Mouse (Mus musculus) CH12.LX (cell line): Measurements from ENCODE around the gene Ercc6l2. TPM values are rescaled to one million over a fixed set of nuclear protein-coding genes. Genes with fewer than 3 reads are reported as not detected.

Source experiments
- DNase-seq: peaks from one replicate; pipeline ENCODE4 v3.0.0-alpha.2; 2013; ENCODE audit errors: extremely low read depth
- H3K27ac ChIP-seq: 2 replicates; pipeline ENCODE4 v1.5.1; 2012; ENCODE audit warnings: low read depth, mild to moderate bottlenecking, control low read depth, moderate library complexity; ENCODE audit not compliant: insufficient read depth
- H3K27me3 ChIP-seq: replicated peaks from 2 replicates; pipeline ENCODE3; 2012; ENCODE audit warnings: inconsistent platforms
- H3K36me3 ChIP-seq, 2 experiments: replicated peaks in 1 of 2; 2 replicates each; pipeline versions ENCODE3 to v1.6.1; 2012; ENCODE audit warnings: inconsistent platforms in 1 of 2, low read length in 1 of 2, mild to moderate bottlenecking in 1 of 2, mixed read lengths in 1 of 2, moderate library complexity in 1 of 2; ENCODE audit not compliant: control insufficient read depth in 1 of 2, insufficient read depth in 1 of 2
- H3K4me1 ChIP-seq, 2 experiments: 2 replicates each; pipeline ENCODE4 v1.6.1; 2012; ENCODE audit warnings: inconsistent platforms in 1 of 2, moderate library complexity in 1 of 2; ENCODE audit not compliant: insufficient read depth in 2 of 2, control insufficient read depth in 1 of 2
- H3K4me2 ChIP-seq: 2 replicates; pipeline ENCODE4 v1.6.1; 2012; ENCODE audit warnings: low read depth, mild to moderate bottlenecking, control low read depth; ENCODE audit not compliant: poor library complexity, insufficient read depth, severe bottlenecking
- H3K4me3 ChIP-seq, 3 experiments: fragments of 150-350 bp in 1 of 3; sonication (generic) in 1 of 3; replicated peaks in 1 of 3; 2 replicates each; pipeline versions ENCODE3 to v1.5.1; 2011 to 2012; ENCODE audit warnings: low read depth in 2 of 3, low read length in 2 of 3, mild to moderate bottlenecking in 2 of 3, moderate library complexity in 2 of 3, control low read depth in 1 of 3, improper control_type of control experiment in 1 of 3, inconsistent platforms in 1 of 3, mixed read lengths in 1 of 3; ENCODE audit not compliant: poor library complexity in 1 of 3
- H3K79me2 ChIP-seq: replicated peaks from 2 replicates; pipeline ENCODE4 v1.6.1; 2012; ENCODE audit warnings: mild to moderate bottlenecking, moderate library complexity; ENCODE audit not compliant: control insufficient read depth, poor library complexity, insufficient read depth, severe bottlenecking; ENCODE audit errors: extremely low read depth
- H3K9ac ChIP-seq: 2 replicates; pipeline ENCODE4 v1.6.1; 2012; ENCODE audit warnings: low read depth, mild to moderate bottlenecking, control low read depth, moderate library complexity; ENCODE audit not compliant: insufficient read depth
- H3K9me3 ChIP-seq: replicated peaks from 2 replicates; pipeline ENCODE3; 2012; ENCODE audit warnings: low read length, inconsistent platforms, mixed read lengths
- CHD2 ChIP-seq: IDR thresholded peaks from 2 replicates; pipeline ENCODE4 v1.6.1; 2011; ENCODE audit warnings: low read length, improper control_type of control experiment
- GABPA ChIP-seq: IDR thresholded peaks from 2 replicates; pipeline ENCODE4 v1.6.1; 2012; ENCODE audit warnings: low read depth, low read length, improper control_type of control experiment, inconsistent platforms; ENCODE audit not compliant: insufficient replicate concordance
- JUN ChIP-seq: IDR thresholded peaks from 2 replicates; pipeline ENCODE4 v1.6.1; 2011; ENCODE audit warnings: low read depth, mild to moderate bottlenecking, low read length, improper control_type of control experiment, moderate library complexity; ENCODE audit not compliant: insufficient read depth
- MAFK ChIP-seq: IDR thresholded peaks from 2 replicates; pipeline ENCODE4 v1.6.1; 2011; ENCODE audit warnings: low read length, improper control_type of control experiment; ENCODE audit not compliant: insufficient replicate concordance
- MAX ChIP-seq: IDR thresholded peaks from 2 replicates; pipeline ENCODE4 v1.6.1; 2011; ENCODE audit warnings: low read length, improper control_type of control experiment
- MEF2A ChIP-seq: IDR thresholded peaks from 2 replicates; pipeline ENCODE4 v1.6.1; 2014; ENCODE audit warnings: low read depth, mild to moderate bottlenecking, inconsistent platforms, low read length, improper control_type of control experiment, borderline replicate concordance
- MXI1 ChIP-seq: IDR thresholded peaks from 2 replicates; pipeline ENCODE4 v1.6.1; 2011; ENCODE audit warnings: mild to moderate bottlenecking, low read depth, low read length, improper control_type of control experiment
- NRF1 ChIP-seq: IDR thresholded peaks from 2 replicates; pipeline ENCODE4 v1.6.1; 2014; ENCODE audit warnings: low read depth, mild to moderate bottlenecking, inconsistent platforms, low read length, improper control_type of control experiment, moderate library complexity
- POLR2AphosphoS2 ChIP-seq: IDR thresholded peaks from 2 replicates; pipeline ENCODE4 v1.6.1; 2011; ENCODE audit warnings: low read depth, low read length, improper control_type of control experiment
- SIN3A ChIP-seq: IDR thresholded peaks from 2 replicates; pipeline ENCODE4 v1.6.1; 2012; ENCODE audit warnings: low read length, improper control_type of control experiment, inconsistent platforms
- TBP ChIP-seq: conservative IDR thresholded peaks from 2 replicates; pipeline ENCODE4 v1.6.1; 2011; ENCODE audit warnings: low read depth, low read length, improper control_type of control experiment
- TCF12 ChIP-seq: IDR thresholded peaks from 2 replicates; pipeline ENCODE4 v1.6.1; 2014; ENCODE audit warnings: low read depth, mild to moderate bottlenecking, inconsistent platforms, low read length, improper control_type of control experiment
- UBTF ChIP-seq: IDR thresholded peaks from 2 replicates; pipeline ENCODE4 v1.6.1; 2012; ENCODE audit warnings: low read depth, mild to moderate bottlenecking, inconsistent platforms, low read length, improper control_type of control experiment, moderate library complexity
- USF1 ChIP-seq: IDR thresholded peaks from 2 replicates; pipeline ENCODE4 v1.6.1; 2014; ENCODE audit warnings: low read depth, mild to moderate bottlenecking, inconsistent platforms, low read length, improper control_type of control experiment
- ZC3H11A ChIP-seq: IDR thresholded peaks from 2 replicates; pipeline ENCODE4 v1.6.1; 2012; ENCODE audit warnings: low read depth, mild to moderate bottlenecking, inconsistent platforms, low read length, improper control_type of control experiment
- ZMIZ1 ChIP-seq: IDR thresholded peaks from 2 replicates; pipeline ENCODE4 v1.6.1; 2012; ENCODE audit warnings: low read depth, mild to moderate bottlenecking, inconsistent platforms, low read length, improper control_type of control experiment
- ZNF384 ChIP-seq: IDR thresholded peaks from 2 replicates; pipeline ENCODE4 v1.6.1; 2012; ENCODE audit warnings: low read depth, low read length, improper control_type of control experiment, inconsistent platforms
- dilution Hi-C: fragments of 300-500 bp; cut with MboI; formaldehyde crosslinking; loops from 2 replicates; pipeline ENCODE4 v1.14.3; 2020; ENCODE audit warnings: low sequenced_read_pairs; ENCODE audit not compliant: extremely low pct_unique_long_range_greater_than_20kb, extremely low pct_ligation_motif_present
- in situ Hi-C: fragments of 300-500 bp; cut with MboI; formaldehyde crosslinking; loops from 3 replicates; pipeline ENCODE4 v1.14.3; 2019; ENCODE audit warnings: low sequenced_read_pairs, low pct_ligation_motif_present, low pct_unique_long_range_greater_than_20kb, mixed read lengths
- polyA plus RNA-seq: library from polyadenylated mRNA; unstranded; fragments of >175 nt; gene quantifications from 2 replicates; pipeline ENCODE4 v1.2.1, GENCODE M21; 2012; ENCODE audit warnings: low read depth; ENCODE audit not compliant: insufficient read length
- total RNA-seq, 2 experiments: library from RNA; depleted of rRNA; stranded (reverse); fragments of 300-350 nt in 1 of 2; fragments of >200 nt in 1 of 2; gene quantifications; 2 replicates each; pipeline ENCODE4 v1.2.3; 2012 to 2014

The Ercc6l2 gene
- total and polyA plus RNA-seq, 3 experiments = 44.3 to 97.0 (median 62.5) TPM

DNA sequence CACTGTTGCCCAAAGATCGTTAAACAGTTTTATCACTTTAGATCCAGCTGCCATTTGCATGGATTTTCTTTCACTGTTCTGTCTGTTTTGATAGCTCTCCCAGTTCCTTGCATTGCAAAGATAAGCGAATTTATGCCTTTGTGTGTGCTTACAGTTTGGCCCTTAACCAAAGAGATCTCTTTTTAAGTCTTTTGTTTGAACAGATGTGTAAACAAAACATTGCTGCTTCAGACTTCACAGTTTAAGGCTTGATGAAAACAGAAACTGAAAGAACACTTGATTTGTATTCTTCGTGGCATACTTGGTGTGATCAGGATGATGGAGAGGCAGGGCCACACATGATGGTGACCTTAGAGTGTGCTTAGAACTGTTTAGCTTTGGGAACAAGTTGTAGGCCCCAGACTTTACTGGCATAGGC lies 70.5 kb downstream of the Ercc6l2 start:
- Histone ChIP-seq H3K27ac (0 out of 2 replicates have a peak overlapping the region, but pooled peaks have one; percentile 55), H3K27me3 (no peaks in the 10 kb centered on the region), H3K79me2 (peaks cover 4% of the 10 kb centered on the region; the same call in 1 of the 2 replicates), H3K9ac (peak overlapping the region; percentile 50; the same call in 1 of the 2 replicates), H3K9me3 (no peaks in the 10 kb centered on the region), H3K4me1 (peaks cover 14 to 34% of the 10 kb centered on the region in 2 experiments), H3K4me2 (peak overlapping the region; percentile 82), H3K36me3 (peaks cover 9 to 50% of the 10 kb centered on the region in 2 experiments), H3K4me3 (no peak overlapping the region)
- dilution Hi-C loops = no loop called here
- in situ Hi-C loops = no loop called here
- DNase-seq = no peak
- TF ChIP-seq ZMIZ1 = no peak
- TF ChIP-seq ZC3H11A = no peak
- TF ChIP-seq UBTF = no peak
- TF ChIP-seq MXI1 = no peak
- TF ChIP-seq TCF12 = no peak
- TF ChIP-seq MAFK = no peak
- TF ChIP-seq GABPA = no peak
- TF ChIP-seq MAX = no peak
- no peak for TF ChIP-seq NRF1
- no peak for TF ChIP-seq TBP
- TF ChIP-seq JUN = no peak
- TF ChIP-seq USF1 = no peak
- no peak for TF ChIP-seq SIN3A

DNA sequence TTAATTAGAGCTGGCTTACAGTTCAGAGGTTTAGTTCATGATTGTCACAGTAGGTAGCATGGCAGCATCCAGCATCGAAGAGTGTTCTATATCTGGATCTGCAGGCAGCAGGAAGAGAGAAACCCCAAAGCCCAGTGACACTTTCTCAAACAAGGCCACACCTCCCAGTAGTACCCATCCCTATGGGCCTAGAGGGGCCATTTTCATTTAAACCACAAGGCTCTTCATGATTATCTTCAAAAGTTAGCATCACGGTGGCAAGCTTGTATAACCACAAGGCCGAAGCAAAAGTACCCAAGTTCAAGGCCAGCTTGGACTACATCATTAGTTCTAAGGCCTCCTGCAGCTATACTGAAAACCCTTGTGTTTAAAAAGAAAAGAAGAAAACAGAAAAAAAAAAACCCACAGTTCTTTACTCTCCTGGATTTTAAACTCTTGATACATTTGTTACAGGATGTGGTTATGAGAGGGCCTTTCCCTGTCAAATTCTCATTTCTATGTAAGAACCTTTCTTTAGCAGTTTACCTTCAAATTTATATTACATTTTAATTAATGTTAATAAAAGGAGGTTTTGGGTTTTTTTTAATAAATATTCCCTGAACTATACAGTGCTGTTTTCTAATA lies 71.5 kb downstream of the Ercc6l2 start:
- DNase-seq = peak; percentile 55
- Histone ChIP-seq H3K36me3 (peaks cover 10 to 52% of the 10 kb centered on the region in 2 experiments), H3K27ac (peak overlapping the region; percentile 55; the same call in 1 of the 2 replicates), H3K79me2 (peaks cover 4% of the 10 kb centered on the region; the same call in 1 of the 2 replicates), H3K4me2 (peak overlapping the region; percentile 79), H3K9me3 (no peaks in the 10 kb centered on the region)
- dilution Hi-C loops = no loop called here
- TF ChIP-seq CHD2 (no peak), POLR2AphosphoS2 (no peak), ZNF384 (peak; percentile 63), ZMIZ1 (no peak), MEF2A (0 out of 2 replicates have a peak, but pooled peaks have one; percentile 24)
- TF ChIP-seq, all 38 proteins: peak for 2
- in situ Hi-C loops = no loop called here
- Histone ChIP-seq H3K4me1 (peaks cover 14 to 34% of the 10 kb centered on the region in 2 experiments), H3K27me3 (no peaks in the 10 kb centered on the region), H3K9ac (0 out of 2 replicates have a peak overlapping the region, but pooled peaks have one; percentile 50), H3K4me3 (no peak overlapping the region)
